Mouse (Mus musculus): ENCODE data around the gene Serpinb6b.

DNA sequence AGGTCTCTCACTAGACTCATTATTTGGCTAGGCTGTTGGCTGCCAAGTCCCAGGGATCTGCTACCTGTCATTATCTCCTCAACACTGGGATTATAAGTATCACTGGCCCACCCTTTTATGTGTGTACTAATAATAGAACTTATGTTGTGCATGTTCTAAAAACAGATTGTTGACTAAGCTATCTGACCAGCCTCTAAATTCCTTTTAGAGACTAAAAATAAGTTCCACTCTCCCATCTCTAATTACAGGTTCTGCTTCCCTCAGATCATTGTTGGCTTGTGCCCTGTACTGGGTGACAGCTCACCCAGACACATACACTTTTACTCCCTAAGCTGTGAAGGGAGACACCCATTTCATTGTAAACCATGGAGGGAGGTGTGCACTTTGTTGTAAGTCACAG lies 42.4 kb upstream of the Serpinb6b start:
- TF ChIP-seq CTCF (IDR thresholded peaks at IDR 0.05; ENCODE audit: low read depth) = no peak
- no peak for TF ChIP-seq EP300 (IDR thresholded peaks at IDR 0.05; ENCODE audit: low read depth)
